Comparison of ENCODE assay signal across 8 mouse cellular contexts in the genomic region with DNA sequence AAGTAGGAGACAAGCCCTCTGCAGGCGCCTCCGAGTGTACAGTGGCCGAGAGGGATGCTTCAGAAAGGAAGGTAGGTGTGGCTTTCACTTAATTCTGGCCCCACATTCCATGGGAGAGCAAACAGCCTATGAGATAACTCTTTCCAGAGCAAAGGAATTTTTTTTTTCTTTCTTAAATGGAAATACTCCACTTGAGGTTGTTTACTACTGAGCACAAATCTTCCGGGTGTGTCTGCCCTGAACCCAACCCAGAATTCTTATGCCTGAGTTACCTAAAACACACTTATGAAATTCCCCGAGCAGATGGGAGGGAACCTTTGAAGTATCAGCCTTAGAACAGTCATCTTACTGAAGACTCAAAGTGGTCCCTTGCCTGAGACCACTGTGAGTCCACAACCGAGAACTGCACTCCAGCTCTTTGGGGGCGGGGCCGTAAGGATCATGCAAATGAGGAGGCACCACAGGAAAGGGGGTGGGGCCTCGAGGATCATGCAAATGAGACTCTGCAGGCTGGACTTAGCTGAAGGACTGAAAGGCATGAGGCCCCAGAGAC.
DNase-seq lines count a peak whose midpoint lies in the region; ATAC-seq and TF ChIP-seq lines count a peak whose summit lies in the region.

No protein-coding gene starts in this region.

- TF ChIP-seq CTCF in liver, postnatal 0 days (IDR thresholded peaks at IDR 0.05; ENCODE audit: low read depth): no peak

- no peaks in the 10 kb centered on the region for H3K9me3 ChIP-seq in liver, postnatal 0 days (ENCODE audit: low read length)

- peaks cover 20% of the 10 kb centered on the region for H3K36me3 ChIP-seq in liver, postnatal 0 days (replicated peaks; ENCODE audit: insufficient read depth, low read length)

- H3K4me3 ChIP-seq in liver, postnatal 0 days (ENCODE audit: low read depth, low read length): no peak overlapping the region

- TF ChIP-seq EP300 in liver, postnatal 0 days (IDR thresholded peaks at IDR 0.05; ENCODE audit: low read depth): no peak

- intact Hi-C loops in heart, postnatal 14 days (cut with DNase I): no loop called here

- H3K27ac ChIP-seq in liver, postnatal 0 days (ENCODE audit: low read depth): no peak overlapping the region

- no peak overlapping the region for H3K9ac ChIP-seq in liver, postnatal 0 days (replicated peaks)

- H3K4me1 ChIP-seq in liver, postnatal 0 days (ENCODE audit: insufficient read depth): no peaks in the 10 kb centered on the region

- H3K4me2 ChIP-seq in liver, postnatal 0 days (ENCODE audit: low read depth, low read length): no peak overlapping the region

- H3K27me3 ChIP-seq in liver, postnatal 0 days (ENCODE audit: insufficient read depth, low read length): no peaks in the 10 kb centered on the region

- DNase-seq in heart, adult 11 months: peak; percentile 94
- no peak for DNase-seq in heart, adult 8-10 months (ENCODE audit: low spot score)
- DNase-seq in embryo, embryonic 11 days: peak; percentile 84
- DNase-seq in heart, postnatal 14 days: peak; percentile 14 to 35
- peak; percentile 36 for DNase-seq in liver, postnatal 0 days
- peak; percentile 40 for DNase-seq in skeletal muscle tissue, adult 2 months (ENCODE audit: low read depth, low spot score)
- no peak for DNase-seq in frontal cortex, postnatal 36 days (ENCODE audit: low spot score in 2 of 2)

- no peak for ATAC-seq in liver, postnatal 0 days
- ATAC-seq in monocyte, adult 5-6 weeks (replicated peaks; ENCODE audit: insufficient number of reproducible peaks, low FRiP score, low TSS enrichment, poor library complexity, severe bottlenecking): no peak

- WGBS in liver, postnatal 0 days (ENCODE audit: insufficient replicate concordance): 54% methylated on average over 9 of the region's 9 CpGs

Comparison
In these comparisons a context has a peak if more than half of its experiments do, and no peak if none do; other contexts are left out.
1. DNase-seq: peak in heart, adult 11 months (single experiment), embryo, embryonic 11 days (single experiment), heart, postnatal 14 days (2 of 2), liver, postnatal 0 days (single experiment) and skeletal muscle tissue, adult 2 months (single experiment); none in heart, adult 8-10 months (single experiment) and frontal cortex, postnatal 36 days (0 of 2).